Mouse (Mus musculus) lung, postnatal 4 days (tissue): ENCODE measurements around the gene Zmynd8.
"Not testable (repeated sequence)": the region's sequence is repeated elsewhere in the genome, so short reads cannot be mapped to it uniquely, and the experiment has no call there.

Source experiments
- DNase-seq, 2 experiments: peaks; one replicate each; pipeline ENCODE4 v3.0.0; 2021

Zmynd8 gene

GRCm38 (mm10) chr2:165825964-165826712 lies 72.7 kb downstream of the Zmynd8 start:
- peak; percentile 85 to 88 for DNase-seq

GRCm38 (mm10) chr2:165825261-165825900 lies 73.4 kb downstream of the Zmynd8 start:
- DNase-seq: no peak

GRCm38 (mm10) chr2:165824826-165825225 lies 74.0 kb downstream of the Zmynd8 start:
- DNase-seq: no peak

GRCm38 (mm10) chr2:165822478-165822877 lies 76.3 kb downstream of the Zmynd8 start:
- DNase-seq: no peak

GRCm38 (mm10) chr2:165821671-165822070 lies 77.1 kb downstream of the Zmynd8 start:
- no peak for DNase-seq

GRCm38 (mm10) chr2:165820504-165821095 lies 78.2 kb downstream of the Zmynd8 start:
- DNase-seq: no peak

- DNase-seq: no peak
Measured at GRCm38 (mm10) chr2:165820073-165820472, 78.7 kb downstream of the Zmynd8 start.

- peak; percentile 44 to 73 for DNase-seq
Measured at GRCm38 (mm10) chr2:165818985-165819948, 79.5 kb downstream of the Zmynd8 start.

GRCm38 (mm10) chr2:165818570-165818969 lies 80.2 kb downstream of the Zmynd8 start:
- no peak for DNase-seq

GRCm38 (mm10) chr2:165817437-165817836 lies 81.4 kb downstream of the Zmynd8 start:
- DNase-seq: no peak

GRCm38 (mm10) chr2:165815103-165815880 lies 83.5 kb downstream of the Zmynd8 start:
- no peak for DNase-seq

GRCm38 (mm10) chr2:165812889-165813288 lies 85.9 kb downstream of the Zmynd8 start:
- no peak for DNase-seq

GRCm38 (mm10) chr2:165811536-165811935 lies 87.3 kb downstream of the Zmynd8 start:
- peak; percentile 57 to 76 for DNase-seq

- DNase-seq: no peak
Measured at GRCm38 (mm10) chr2:165809901-165810477, 88.8 kb downstream of the Zmynd8 start.

- DNase-seq: no peak
Measured at GRCm38 (mm10) chr2:165809091-165809490, 89.7 kb downstream of the Zmynd8 start.

- DNase-seq: no peak
Measured at GRCm38 (mm10) chr2:165808179-165808975, 90.4 kb downstream of the Zmynd8 start.

GRCm38 (mm10) chr2:165800174-165800573 lies 98.6 kb downstream of the Zmynd8 start:
- DNase-seq: not testable (repeated sequence)

GRCm38 (mm10) chr2:165797876-165798275 lies 100.9 kb downstream of the Zmynd8 start:
- no peak for DNase-seq

GRCm38 (mm10) chr2:165793283-165793638 lies 105.6 kb downstream of the Zmynd8 start:
- DNase-seq: no peak

- DNase-seq: no peak
Measured at GRCm38 (mm10) chr2:165792431-165793282, 106.2 kb downstream of the Zmynd8 start.
